Mouse (Mus musculus) gastrocnemius, adult 18-20 months (tissue): ENCODE data around the gene Lamp3. TPM values are rescaled to one million over a fixed set of nuclear protein-coding genes. Genes with fewer than 3 reads are reported as not detected.
"Not testable (repeated sequence)": the region's sequence is repeated elsewhere in the genome, so short reads cannot be mapped to it uniquely, and the experiment has no call there.

Experiments
- DNase-seq: peaks from one replicate; pipeline ENCODE4 v3.0.0; 2021; ENCODE audit warnings: low spot score
- long read RNA-seq, 2 experiments: library from polyadenylated mRNA; stranded (forward); transcript quantifications; one replicate each; pipeline ENCODE4 v2.0.0; 2021
- total RNA-seq, 2 experiments: library from RNA; stranded (reverse); gene quantifications; 2 replicates each; pipeline ENCODE4 v1.2.3; 2021

Gene Lamp3
- total RNA-seq: under 1 TPM in 1 of 2 experiments, not detected in 1; 0.07 TPM
- long read RNA-seq, experiment 1: 0 reads
- long read RNA-seq, experiment 2: 0 reads

- no peak for DNase-seq
Measured at GRCm38 (mm10) chr16:19706216-19706615, at the start of gene Lamp3. Lamp3 (minus strand) TSS chr16:19706375.

GRCm38 (mm10) chr16:19732896-19733295 is 26.7 kb upstream of the Lamp3 start:
- DNase-seq: no peak

- not testable (repeated sequence) for DNase-seq
Measured at GRCm38 (mm10) chr16:19724139-19724538, 18.0 kb upstream of the Lamp3 start.

- no peak for DNase-seq
Measured at GRCm38 (mm10) chr16:19720959-19721358, 14.8 kb upstream of the Lamp3 start.

- DNase-seq: no peak
Measured at GRCm38 (mm10) chr16:19707381-19707780, 1.2 kb upstream of the Lamp3 start.

GRCm38 (mm10) chr16:19699207-19699606 is 7.0 kb downstream of the Lamp3 start:
- no peak for DNase-seq

- no peak for DNase-seq
Measured at GRCm38 (mm10) chr16:19670768-19671357, 35.3 kb downstream of the Lamp3 start.

- DNase-seq: no peak
Measured at GRCm38 (mm10) chr16:19666312-19666711, 39.9 kb downstream of the Lamp3 start.

GRCm38 (mm10) chr16:19629816-19630215 is 76.4 kb downstream of the Lamp3 start, which contains the start of gene Olfr171:
Olfr171 (minus strand) TSS chr16:19629916.
- DNase-seq: no peak

- not testable (repeated sequence) for DNase-seq
Measured at GRCm38 (mm10) chr16:19611782-19612181, 94.4 kb downstream of the Lamp3 start, which contains the start of gene Olfr170. Olfr170 (minus strand) TSS chr16:19611882.

Other genes with a start within 250 kb of the Lamp3 start
- gene Olfr166, start 222.7 kb downstream of the Lamp3 start, total RNA-seq: not detected
- not detected for gene Olfr167, start 184.1 kb downstream of the Lamp3 start, total RNA-seq
- not detected for gene Olfr168, start 170.8 kb downstream of the Lamp3 start, total RNA-seq
- gene Olfr169, start 134.6 kb downstream of the Lamp3 start, total RNA-seq: not detected
- not detected for gene Olfr170, start 94.5 kb downstream of the Lamp3 start, total RNA-seq
- gene Olfr171, start 76.5 kb downstream of the Lamp3 start, total RNA-seq: not detected
- gene B3gnt5, start 53.8 kb upstream of the Lamp3 start, total RNA-seq: under 1 TPM; 0.05 TPM